In genomic region chr17:56681791-56682190, GRCm38 (mm10) we compare ENCODE assay signal across 26 mouse cellular contexts. TPM values are rescaled to one million over a fixed set of nuclear protein-coding genes. Genes with fewer than 3 reads are reported as not detected.
DNase-seq lines count a peak whose midpoint lies in the region; ATAC-seq and TF ChIP-seq lines count a peak whose summit lies in the region.
"Had no signal": no experiment of that assay in that cellular context is flagged by ENCODE, and none has a peak within 500 bp of the region (broad histone marks: within the 10 kb centered on the region; RNA-seq: fewer than 3 reads in every experiment).

No protein-coding gene starts in this region.

- peaks cover 99% of the 10 kb centered on the region for H3K36me3 ChIP-seq in liver, embryonic 13.5 days
- peaks cover 47% of the 10 kb centered on the region for H3K36me3 ChIP-seq in liver, postnatal 0 days (replicated peaks; ENCODE audit: insufficient read depth, low read length)

- TF ChIP-seq CTCF in liver, postnatal 0 days (IDR thresholded peaks at IDR 0.05; ENCODE audit: low read depth): no peak

- peaks cover 88% of the 10 kb centered on the region for H3K4me1 ChIP-seq in liver, embryonic 13.5 days (replicated peaks)
- H3K4me1 ChIP-seq in liver, postnatal 0 days (ENCODE audit: insufficient read depth): peaks cover 3% of the 10 kb centered on the region; the same call in 1 of the 2 replicates
- H3K4me1 ChIP-seq: lung, embryonic 15.5 days had no signal

- no peak for ATAC-seq in liver, embryonic 13.5 days (ENCODE audit: low read depth)
- no peak for ATAC-seq in liver, postnatal 0 days
- ATAC-seq: forebrain, embryonic 13.5 days; hindbrain, embryonic 16.5 days; intestine, embryonic 15.5 days; midbrain, embryonic 13.5 days had no signal

- peak overlapping the region; percentile 79; the same call in 1 of the 2 replicates for H3K27ac ChIP-seq in liver, embryonic 13.5 days
- no peak overlapping the region for H3K27ac ChIP-seq in liver, postnatal 0 days (ENCODE audit: low read depth)
- H3K27ac ChIP-seq: forebrain, embryonic 13.5 days; hindbrain, embryonic 10.5 days; intestine, embryonic 15.5 days; limb, embryonic 15.5 days; lung, embryonic 15.5 days; midbrain, embryonic 13.5 days had no signal

- no peaks in the 10 kb centered on the region for H3K27me3 ChIP-seq in liver, embryonic 13.5 days
- no peaks in the 10 kb centered on the region for H3K27me3 ChIP-seq in liver, postnatal 0 days (ENCODE audit: insufficient read depth, low read length)
- H3K27me3 ChIP-seq: forebrain, embryonic 13.5 days; heart, embryonic 12.5 days; intestine, embryonic 15.5 days; limb, embryonic 15.5 days; lung, embryonic 15.5 days; megakaryocyte, embryonic 14.5 days; midbrain, embryonic 13.5 days had no signal

- H3K9me3 ChIP-seq in liver, embryonic 13.5 days (replicated peaks): no peaks in the 10 kb centered on the region
- no peaks in the 10 kb centered on the region for H3K9me3 ChIP-seq in liver, postnatal 0 days (ENCODE audit: low read length)
- H3K9me3 ChIP-seq: forebrain, embryonic 13.5 days; heart, embryonic 12.5 days; hindbrain, embryonic 10.5 days; intestine, embryonic 15.5 days; limb, embryonic 15.5 days; lung, embryonic 15.5 days; megakaryocyte, embryonic 14.5 days; midbrain, embryonic 13.5 days had no signal

- H3K4me2 ChIP-seq in liver, embryonic 13.5 days: peak overlapping the region; percentile 44; the same call in 1 of the 2 replicates
- H3K4me2 ChIP-seq in liver, postnatal 0 days (ENCODE audit: low read depth, low read length): no peak overlapping the region
- H3K4me2 ChIP-seq: forebrain, embryonic 13.5 days; heart, embryonic 12.5 days; intestine, embryonic 15.5 days; limb, embryonic 15.5 days; lung, embryonic 15.5 days; midbrain, embryonic 13.5 days had no signal

- intact Hi-C loops in gastrocnemius, postnatal 36 days (cut with DNase I): no loop called here
- intact Hi-C loops in left cerebral cortex, postnatal 14 days (cut with DNase I): no loop called here

- peak; percentile 67 to 83 for DNase-seq in adrenal gland, adult (ENCODE audit: inconsistent age in 2 of 2, low spot score in 1 of 2)
- no peak for DNase-seq in adrenal gland, postnatal 25 days
- peak; percentile 37 for DNase-seq in gastrocnemius, adult 18-20 months (ENCODE audit: low spot score)
- no peak for DNase-seq in gastrocnemius, postnatal 36 days
- DNase-seq in liver, embryonic 13.5 days: no peak
- DNase-seq in liver, postnatal 0 days: no peak
- DNase-seq in left cerebral cortex, postnatal 14 days (ENCODE audit: low spot score in 2 of 2): no peak
- DNase-seq: cerebellum, postnatal 36 days; heart, adult 11 months; heart, postnatal 10 days; kidney, adult 9 months; kidney, postnatal 14 days; lung, postnatal 36 days; right cerebral cortex, postnatal 25 days; thymus, adult 18-20 months; thymus, postnatal 36 days had no signal

- no peak for TF ChIP-seq EP300 in liver, postnatal 0 days (IDR thresholded peaks at IDR 0.05; ENCODE audit: low read depth)

- peak overlapping the region; percentile 51; the same call in 1 of the 2 replicates for H3K9ac ChIP-seq in liver, embryonic 13.5 days
- H3K9ac ChIP-seq in liver, postnatal 0 days (replicated peaks): no peak overlapping the region
- H3K9ac ChIP-seq: forebrain, embryonic 13.5 days; heart, embryonic 12.5 days; intestine, embryonic 15.5 days; limb, embryonic 15.5 days; lung, embryonic 15.5 days; midbrain, embryonic 13.5 days had no signal

- WGBS in liver, embryonic 13.5 days (ENCODE audit: insufficient replicate concordance): 64% methylated on average over 4 of the region's 4 CpGs
- 71% methylated on average over 4 of the region's 4 CpGs for WGBS in liver, postnatal 0 days (ENCODE audit: insufficient replicate concordance)

- no peak overlapping the region for H3K4me3 ChIP-seq in liver, embryonic 13.5 days (replicated peaks)
- no peak overlapping the region for H3K4me3 ChIP-seq in liver, postnatal 0 days (ENCODE audit: low read depth, low read length)
- H3K4me3 ChIP-seq: forebrain, embryonic 13.5 days; heart, embryonic 12.5 days; hindbrain, embryonic 10.5 days; intestine, embryonic 15.5 days; limb, embryonic 15.5 days; lung, embryonic 15.5 days; midbrain, embryonic 13.5 days had no signal

RNA-seq across cellular contexts. Expression of gene Ranbp3, which starts 8.7 kb away (rescaled TPM):
- 79.7 and 80.3 TPM in 2 replicates for total RNA-seq in adrenal gland, postnatal 25 days (2021)
- 10 to 100 TPM; 36.1 to 39.6 TPM for total RNA-seq in gastrocnemius, adult 18-20 months (2021)
- 10 to 100 TPM; 37.0 to 37.1 TPM for total RNA-seq in gastrocnemius, postnatal 36 days (2021)
- polyA plus RNA-seq in liver, embryonic 13.5 days (2015; fragmentation: Nextera tagmentation; extraction: Ambion mirVana): 49.6 and 50.8 TPM in 2 replicates
- 19.6 and 21.8 TPM in 2 replicates for polyA plus RNA-seq in liver, postnatal 0 days (2015; fragmentation: Nextera tagmentation; extraction: Ambion mirVana)
- 10 to 100 TPM; 87.2 to 92.9 TPM for total RNA-seq in left cerebral cortex, postnatal 14 days (2021)

RNA-seq across cellular contexts. Expression of gene Ndufa11, which starts 35.8 kb away (rescaled TPM):
- 248 and 277 TPM in 2 replicates for total RNA-seq in adrenal gland, postnatal 25 days (2021)
- total RNA-seq in gastrocnemius, adult 18-20 months (2021): 100 to 1,000 TPM; 420 to 445 TPM
- 100 to 1,000 TPM; 425 to 470 TPM for total RNA-seq in gastrocnemius, postnatal 36 days (2021)
- polyA plus RNA-seq in liver, embryonic 13.5 days (2015; fragmentation: Nextera tagmentation; extraction: Ambion mirVana): 229 and 268 TPM in 2 replicates
- polyA plus RNA-seq in liver, postnatal 0 days (2015; fragmentation: Nextera tagmentation; extraction: Ambion mirVana): 281 and 298 TPM in 2 replicates
- 100 to 1,000 TPM; 227 to 229 TPM for total RNA-seq in left cerebral cortex, postnatal 14 days (2021)

RNA-seq across cellular contexts. Expression of gene Vmac, which starts 36.0 kb away (rescaled TPM):
- total RNA-seq in adrenal gland, postnatal 25 days (2021): 27.1 and 29.1 TPM in 2 replicates
- 1 to 10 TPM; 2.0 to 2.1 TPM for total RNA-seq in gastrocnemius, adult 18-20 months (2021)
- 1 to 10 TPM; 3.3 to 3.4 TPM for total RNA-seq in gastrocnemius, postnatal 36 days (2021)
- polyA plus RNA-seq in liver, embryonic 13.5 days (2015; fragmentation: Nextera tagmentation; extraction: Ambion mirVana): 2.6 and 3.2 TPM in 2 replicates
- 3.3 and 4.1 TPM in 2 replicates for polyA plus RNA-seq in liver, postnatal 0 days (2015; fragmentation: Nextera tagmentation; extraction: Ambion mirVana)
- total RNA-seq in left cerebral cortex, postnatal 14 days (2021): 1 to 10 TPM; 7.8 to 8.0 TPM

RNA-seq across cellular contexts. Expression of gene Catsperd, which starts 53.8 kb away (rescaled TPM):
- 3.2 and 4.0 TPM in 2 replicates for total RNA-seq in adrenal gland, postnatal 25 days (2021)
- under 1 TPM in 1 of 2 experiments, not detected in 1; 0.16 TPM for total RNA-seq in gastrocnemius, adult 18-20 months (2021)
- under 1 TPM in 1 of 2 experiments, not detected in 1; 0.15 TPM for total RNA-seq in gastrocnemius, postnatal 36 days (2021)
- 0.37 and 0.64 TPM in 2 replicates for polyA plus RNA-seq in liver, embryonic 13.5 days (2015; fragmentation: Nextera tagmentation; extraction: Ambion mirVana)
- polyA plus RNA-seq in liver, postnatal 0 days (2015; fragmentation: Nextera tagmentation; extraction: Ambion mirVana): 0.33 and 0.60 TPM in 2 replicates
- total RNA-seq in left cerebral cortex, postnatal 14 days (2021): under 1 TPM; 0.49 to 0.62 TPM
- total RNA-seq: gastrocnemius, adult 8-10 months had no signal

RNA-seq across cellular contexts. Expression of gene Lonp1, which starts 55.1 kb away (rescaled TPM):
- 540 and 560 TPM in 2 replicates for total RNA-seq in adrenal gland, postnatal 25 days (2021)
- total RNA-seq in gastrocnemius, adult 18-20 months (2021): 10 to 100 TPM; 64.9 to 65.8 TPM
- total RNA-seq in gastrocnemius, postnatal 36 days (2021): 10 to 100 TPM; 60.6 to 62.6 TPM
- polyA plus RNA-seq in liver, embryonic 13.5 days (2015; fragmentation: Nextera tagmentation; extraction: Ambion mirVana): 41.0 and 42.2 TPM in 2 replicates
- 29.8 and 31.9 TPM in 2 replicates for polyA plus RNA-seq in liver, postnatal 0 days (2015; fragmentation: Nextera tagmentation; extraction: Ambion mirVana)
- 10 to 100 TPM; 65.6 to 66.7 TPM for total RNA-seq in left cerebral cortex, postnatal 14 days (2021)

Comparison
In these comparisons a context has a peak if more than half of its experiments do, and no peak if none do; other contexts are left out.
1. DNase-seq: peak in adrenal gland, adult (2 of 2) and gastrocnemius, adult 18-20 months (single experiment); none in adrenal gland, postnatal 25 days (single experiment), gastrocnemius, postnatal 36 days (0 of 2), liver, embryonic 13.5 days (single experiment), liver, postnatal 0 days (single experiment) and left cerebral cortex, postnatal 14 days (0 of 2).